Mouse (Mus musculus) MEL (cell line): Measurements from ENCODE around the gene Nup214.

ENCODE experiments used
- CTCF ChIP-seq, 3 experiments: IDR thresholded peaks in 2 of 3; conservative IDR thresholded peaks in 1 of 3; 2 replicates each; pipeline ENCODE4 v1.5.1; 2011 to 2012; ENCODE audit warnings: low read length in 3 of 3, low read depth in 2 of 3, mild to moderate bottlenecking in 2 of 3, improper control_type of control experiment in 1 of 3, inconsistent platforms in 1 of 3, mixed read lengths in 1 of 3, moderate library complexity in 1 of 3; ENCODE audit not compliant: control insufficient read depth in 1 of 3, insufficient read depth in 1 of 3, poor library complexity in 1 of 3, severe bottlenecking in 1 of 3
- E2F4 ChIP-seq: IDR thresholded peaks from 2 replicates; pipeline ENCODE4 v1.6.1; 2011; ENCODE audit warnings: low read depth, low read length, improper control_type of control experiment, borderline replicate concordance
- ELF1 ChIP-seq: IDR thresholded peaks from 2 replicates; pipeline ENCODE4 v1.6.1; 2014; ENCODE audit warnings: low read depth, mild to moderate bottlenecking, inconsistent platforms, low read length, improper control_type of control experiment, moderate library complexity
- EP300 ChIP-seq, 2 experiments: IDR thresholded peaks; 2 replicates each; pipeline ENCODE4 v1.6.1; 2011; ENCODE audit warnings: improper control_type of control experiment in 2 of 2, low read length in 2 of 2, low read depth in 1 of 2, mild to moderate bottlenecking in 1 of 2
- GATA1 ChIP-seq: IDR thresholded peaks from 2 replicates; pipeline ENCODE4 v1.6.1; 2011; ENCODE audit warnings: low read depth, low read length, improper control_type of control experiment
- HCFC1 ChIP-seq: IDR thresholded peaks from 2 replicates; pipeline ENCODE4 v1.6.1; 2012; ENCODE audit warnings: low read depth, mild to moderate bottlenecking, inconsistent platforms, low read length, improper control_type of control experiment, moderate library complexity
- MAX ChIP-seq: IDR thresholded peaks from 2 replicates; pipeline ENCODE4 v1.6.1; 2011; ENCODE audit warnings: low read length, improper control_type of control experiment
- MEF2A ChIP-seq: IDR thresholded peaks from 2 replicates; pipeline ENCODE4 v1.6.1; 2014; ENCODE audit warnings: low read depth, mild to moderate bottlenecking, inconsistent platforms, low read length, improper control_type of control experiment; ENCODE audit not compliant: poor library complexity, insufficient replicate concordance, severe bottlenecking; ENCODE audit errors: extremely low read depth
- POLR2A ChIP-seq, 2 experiments: IDR thresholded peaks; 2 replicates each; pipeline ENCODE4 v1.6.1; 2011 to 2012; ENCODE audit warnings: low read length in 2 of 2, mild to moderate bottlenecking in 2 of 2, control low read depth in 1 of 2, improper control_type of control experiment in 1 of 2, low read depth in 1 of 2, moderate library complexity in 1 of 2; ENCODE audit not compliant: control insufficient read depth in 1 of 2, insufficient read depth in 1 of 2, poor library complexity in 1 of 2
- POLR2AphosphoS2 ChIP-seq: IDR thresholded peaks from 2 replicates; pipeline ENCODE4 v1.6.1; 2011; ENCODE audit warnings: low read length, improper control_type of control experiment
- SMC3 ChIP-seq: IDR thresholded peaks from 2 replicates; pipeline ENCODE4 v1.6.1; 2011; ENCODE audit warnings: low read depth, low read length, improper control_type of control experiment
- TBP ChIP-seq: IDR thresholded peaks from 2 replicates; pipeline ENCODE4 v1.8.0; 2011; ENCODE audit warnings: low read depth, low read length, improper control_type of control experiment

DNA sequence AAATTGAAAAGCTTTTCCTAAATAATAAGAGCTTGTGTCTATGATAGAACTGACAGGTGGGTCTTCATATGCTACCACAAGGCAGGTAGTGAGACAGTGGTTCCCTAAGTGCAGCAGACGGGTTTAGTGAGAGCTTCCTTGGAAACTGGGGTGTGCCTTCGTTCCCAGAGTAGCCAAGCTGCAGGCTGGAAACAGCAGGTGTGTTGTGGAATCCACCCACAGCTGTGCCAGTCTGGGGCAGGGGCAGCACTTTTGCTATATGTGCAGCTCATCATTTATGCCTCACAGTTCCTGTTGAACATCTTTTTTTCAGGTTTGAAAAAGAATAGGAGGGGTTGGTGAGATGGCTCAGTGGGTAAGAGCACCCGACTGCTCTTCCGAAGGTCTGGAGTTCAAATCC lies 50.1 kb downstream of the Nup214 start:
- TF ChIP-seq MEF2A (no peak), CTCF (IDR thresholded peaks at IDR 0.05 in 2 of 3, conservative IDR thresholded peaks at IDR 0.05 in 1 of 3; ENCODE audit: control insufficient read depth in 1 of 3, insufficient read depth in 1 of 3, low read depth in 2 of 3, low read length in 3 of 3, poor library complexity in 1 of 3, severe bottlenecking in 1 of 3) (no peak), ELF1 (no peak), GATA1 (no peak), MAX (no peak), HCFC1 (no peak), SMC3 (no peak), POLR2A (IDR thresholded peaks at IDR 0.05; ENCODE audit: control insufficient read depth in 1 of 2, insufficient read depth in 1 of 2, low read depth in 1 of 2, low read length in 2 of 2, poor library complexity in 1 of 2) (no peak), POLR2AphosphoS2 (no peak), TBP (no peak), EP300 (IDR thresholded peaks at IDR 0.05; ENCODE audit: low read depth in 1 of 2, low read length in 2 of 2) (no peak), E2F4 (no peak)
